Mouse (Mus musculus) bone marrow, adult 2 months (tissue): ENCODE data around the gene 1700011M02Rik.

ENCODE experiments used
- CTCF ChIP-seq: fragments of 200-500 bp; IDR thresholded peaks from 2 replicates; pipeline ENCODE4 v1.5.1; 2011; ENCODE audit warnings: low read length, control low read depth; ENCODE audit not compliant: control insufficient read depth, insufficient read depth
- POLR2A ChIP-seq: fragments of 200-500 bp; IDR thresholded peaks from 2 replicates; pipeline ENCODE4 v1.6.1; 2011; ENCODE audit warnings: low read depth, mild to moderate bottlenecking, control low read depth, low read length, borderline replicate concordance; ENCODE audit not compliant: control insufficient read depth

GRCm38 (mm10) chrX:102932992-102933570 is 24.4 kb downstream of the 1700011M02Rik start:
- TF ChIP-seq CTCF (no peak), POLR2A (no peak)
